Mouse (Mus musculus) midbrain, embryonic 16.5 days (tissue): ENCODE measurements around the gene Metap1d. TPM values are rescaled to one million over a fixed set of nuclear protein-coding genes. Genes with fewer than 3 reads are reported as not detected.

Experiments used
- ATAC-seq: fragments of 200-750 bp; cut with Nextera tagmentation; 2 replicates; pipeline ENCODE4 v1.8.0; 2017; ENCODE audit warnings: moderate TSS enrichment
- H3K27ac ChIP-seq: fragments of 300-500 bp; sonication (generic); 2 replicates; pipeline ENCODE4 v1.5.1; 2014; ENCODE audit warnings: mild to moderate bottlenecking, low read length, mixed read lengths
- H3K27me3 ChIP-seq: fragments of 300-500 bp; sonication (generic); 2 replicates; pipeline ENCODE4 v1.6.1; 2014; ENCODE audit warnings: low read depth, low read length, mixed read lengths; ENCODE audit not compliant: control insufficient read depth, insufficient read depth
- H3K36me3 ChIP-seq: fragments of 300-500 bp; sonication (generic); 2 replicates; pipeline ENCODE4 v1.6.1; 2014; ENCODE audit warnings: mild to moderate bottlenecking, low read length, moderate library complexity, mixed read lengths; ENCODE audit not compliant: control insufficient read depth, insufficient read depth
- H3K4me1 ChIP-seq: fragments of 300-500 bp; sonication (generic); 2 replicates; pipeline ENCODE4 v1.6.1; 2014; ENCODE audit warnings: mild to moderate bottlenecking, low read length, mixed read lengths; ENCODE audit not compliant: control insufficient read depth, insufficient read depth
- H3K4me2 ChIP-seq: fragments of 300-500 bp; sonication (generic); 2 replicates; pipeline ENCODE4 v1.6.1; 2014; ENCODE audit warnings: mild to moderate bottlenecking, low read length, mixed read lengths
- H3K4me3 ChIP-seq: fragments of 300-500 bp; sonication (generic); 2 replicates; pipeline ENCODE4 v1.5.1; 2014; ENCODE audit warnings: low read depth, mild to moderate bottlenecking, low read length, moderate library complexity, mixed read lengths
- H3K9ac ChIP-seq: fragments of 300-500 bp; sonication (generic); 2 replicates; pipeline ENCODE4 v1.6.1; 2014; ENCODE audit warnings: low read depth, low read length, mixed read lengths
- H3K9me3 ChIP-seq: fragments of 300-500 bp; sonication (generic); replicated peaks from 2 replicates; pipeline ENCODE4 v1.6.1; 2014; ENCODE audit warnings: mild to moderate bottlenecking, low read length, mixed read lengths; ENCODE audit not compliant: control insufficient read depth, poor library complexity, severe bottlenecking
- WGBS: fragments of 180-500 bp; shearing (Covaris S2); extraction: QIAGEN DNeasy Blood & Tissue Kit; methylation state at CpG from one replicate; pipeline ENCODE4 v1.1.7; 2014; 5-methylcytosine and 5-hydroxymethylcytosine counted together
- polyA plus RNA-seq: library from polyadenylated mRNA; unstranded; fragments of >200 nt; fragmentation: Nextera tagmentation; extraction: Ambion mirVana; gene quantifications from 2 replicates; pipeline ENCODE4 v1.2.1, GENCODE M21; 2015

Metap1d gene
- polyA plus RNA-seq, 1 experiment from 2014 or later: 33.0 TPM

GRCm38 (mm10) chr2:71479917-71480316 is 26.8 kb downstream of the Metap1d start:
- H3K27ac ChIP-seq: no peak overlapping the region
- no peak overlapping the region for H3K4me2 ChIP-seq
- H3K27me3 ChIP-seq: no peaks in the 10 kb centered on the region
- no peak for ATAC-seq
- no peak overlapping the region for H3K4me3 ChIP-seq
- H3K36me3 ChIP-seq: no peaks in the 10 kb centered on the region
- no peak overlapping the region for H3K9ac ChIP-seq
- 12% methylated on average over 7 of the region's 7 CpGs for WGBS
- H3K9me3 ChIP-seq: no peaks in the 10 kb centered on the region
- H3K4me1 ChIP-seq: no peaks in the 10 kb centered on the region

GRCm38 (mm10) chr2:71481825-71482224 is 28.7 kb downstream of the Metap1d start:
- 85% methylated on average over 6 of the region's 6 CpGs for WGBS
- ATAC-seq: no peak
- no peaks in the 10 kb centered on the region for H3K36me3 ChIP-seq

GRCm38 (mm10) chr2:71483046-71483716 is 30.1 kb downstream of the Metap1d start:
- 64% methylated on average over 10 of the region's 10 CpGs for WGBS
- no peaks in the 10 kb centered on the region for H3K4me1 ChIP-seq
- no peak for ATAC-seq
- H3K27me3 ChIP-seq: no peaks in the 10 kb centered on the region
- H3K9ac ChIP-seq: no peak overlapping the region
- no peaks in the 10 kb centered on the region for H3K9me3 ChIP-seq
- no peaks in the 10 kb centered on the region for H3K36me3 ChIP-seq
- H3K4me3 ChIP-seq: no peak overlapping the region
- H3K4me2 ChIP-seq: no peak overlapping the region
- H3K27ac ChIP-seq: no peak overlapping the region

More at GRCm38 (mm10) chr2:71481825-71482224, 28.7 kb downstream of the Metap1d start:
- H3K4me2 ChIP-seq: no peak overlapping the region
- H3K27me3 ChIP-seq: no peaks in the 10 kb centered on the region
- no peaks in the 10 kb centered on the region for H3K9me3 ChIP-seq
- no peak overlapping the region for H3K9ac ChIP-seq
- no peaks in the 10 kb centered on the region for H3K4me1 ChIP-seq
- no peak overlapping the region for H3K27ac ChIP-seq
- no peak overlapping the region for H3K4me3 ChIP-seq

- no peak overlapping the region for H3K4me3 ChIP-seq
- no peaks in the 10 kb centered on the region for H3K9me3 ChIP-seq
- H3K4me1 ChIP-seq: no peaks in the 10 kb centered on the region
- H3K4me2 ChIP-seq: no peak overlapping the region
- H3K27ac ChIP-seq: no peak overlapping the region
- H3K27me3 ChIP-seq: no peaks in the 10 kb centered on the region
- WGBS: 30% methylated on average over 5 of the region's 5 CpGs
- H3K9ac ChIP-seq: no peak overlapping the region
- H3K36me3 ChIP-seq: no peaks in the 10 kb centered on the region
- no peak for ATAC-seq
These were observed 30.6 kb downstream of the Metap1d start for GRCm38 (mm10) chr2:71483717-71484066.

- ATAC-seq: no peak
- no peaks in the 10 kb centered on the region for H3K9me3 ChIP-seq
These were observed 38.2 kb downstream of the Metap1d start for GRCm38 (mm10) chr2:71491295-71491694.

GRCm38 (mm10) chr2:71493161-71493683 is 40.1 kb downstream of the Metap1d start:
- ATAC-seq: no peak
- Histone ChIP-seq H3K36me3 (no peaks in the 10 kb centered on the region), H3K4me2 (no peak overlapping the region), H3K4me1 (peaks cover 11% of the 10 kb centered on the region), H3K4me3 (no peak overlapping the region), H3K9me3 (no peaks in the 10 kb centered on the region), H3K9ac (no peak overlapping the region), H3K27me3 (no peaks in the 10 kb centered on the region), H3K27ac (no peak overlapping the region)
- 78% methylated on average over 12 of the region's 12 CpGs for WGBS

More at GRCm38 (mm10) chr2:71491295-71491694, 38.2 kb downstream of the Metap1d start:
- H3K27ac ChIP-seq: no peak overlapping the region
- no peak overlapping the region for H3K4me2 ChIP-seq
- H3K36me3 ChIP-seq: no peaks in the 10 kb centered on the region
- H3K9ac ChIP-seq: no peak overlapping the region
- no peaks in the 10 kb centered on the region for H3K27me3 ChIP-seq
- no peak overlapping the region for H3K4me3 ChIP-seq
- H3K4me1 ChIP-seq: peaks cover 11% of the 10 kb centered on the region

- no peaks in the 10 kb centered on the region for H3K9me3 ChIP-seq
- H3K4me2 ChIP-seq: peak overlapping the region; percentile 8
- no peaks in the 10 kb centered on the region for H3K27me3 ChIP-seq
- no peak overlapping the region for H3K4me3 ChIP-seq
- peaks cover 11% of the 10 kb centered on the region for H3K4me1 ChIP-seq
- no peak overlapping the region for H3K9ac ChIP-seq
- peak; percentile 51; the same call in 1 of the 2 replicates for ATAC-seq
- peak overlapping the region; percentile 47 for H3K27ac ChIP-seq
- WGBS: 34% methylated on average over 10 of the region's 10 CpGs
- no peaks in the 10 kb centered on the region for H3K36me3 ChIP-seq
These were observed 41.4 kb downstream of the Metap1d start for GRCm38 (mm10) chr2:71494503-71494902.

- no peaks in the 10 kb centered on the region for H3K27me3 ChIP-seq
- H3K9me3 ChIP-seq: no peaks in the 10 kb centered on the region
- H3K36me3 ChIP-seq: no peaks in the 10 kb centered on the region
- H3K27ac ChIP-seq: peak overlapping the region; percentile 47
- H3K4me2 ChIP-seq: peak overlapping the region; percentile 8
- H3K4me3 ChIP-seq: no peak overlapping the region
- peaks cover 11% of the 10 kb centered on the region for H3K4me1 ChIP-seq
- H3K9ac ChIP-seq: no peak overlapping the region
- ATAC-seq: peak; percentile 73
- WGBS: 11% methylated on average over 4 of the region's 4 CpGs
These were observed 41.9 kb downstream of the Metap1d start for GRCm38 (mm10) chr2:71494971-71495370.

- Histone ChIP-seq H3K4me2 (no peak overlapping the region), H3K27me3 (no peaks in the 10 kb centered on the region), H3K4me3 (no peak overlapping the region), H3K9me3 (no peaks in the 10 kb centered on the region), H3K9ac (no peak overlapping the region), H3K36me3 (no peaks in the 10 kb centered on the region), H3K27ac (no peak overlapping the region), H3K4me1 (peaks cover 11% of the 10 kb centered on the region)
- WGBS: 64% methylated on average over 5 of the region's 5 CpGs
- ATAC-seq: no peak
These were observed 44.1 kb downstream of the Metap1d start for GRCm38 (mm10) chr2:71497175-71497574.
